Mouse (Mus musculus): Measurements from ENCODE around the gene Rassf5. TPM values are rescaled to one million over a fixed set of nuclear protein-coding genes. Genes with fewer than 3 reads are reported as not detected.

Rassf5 gene
- polyA plus RNA-seq (2015; fragmentation: Nextera tagmentation; extraction: Ambion mirVana): 7.5 and 8.3 TPM in 2 replicates

DNA sequence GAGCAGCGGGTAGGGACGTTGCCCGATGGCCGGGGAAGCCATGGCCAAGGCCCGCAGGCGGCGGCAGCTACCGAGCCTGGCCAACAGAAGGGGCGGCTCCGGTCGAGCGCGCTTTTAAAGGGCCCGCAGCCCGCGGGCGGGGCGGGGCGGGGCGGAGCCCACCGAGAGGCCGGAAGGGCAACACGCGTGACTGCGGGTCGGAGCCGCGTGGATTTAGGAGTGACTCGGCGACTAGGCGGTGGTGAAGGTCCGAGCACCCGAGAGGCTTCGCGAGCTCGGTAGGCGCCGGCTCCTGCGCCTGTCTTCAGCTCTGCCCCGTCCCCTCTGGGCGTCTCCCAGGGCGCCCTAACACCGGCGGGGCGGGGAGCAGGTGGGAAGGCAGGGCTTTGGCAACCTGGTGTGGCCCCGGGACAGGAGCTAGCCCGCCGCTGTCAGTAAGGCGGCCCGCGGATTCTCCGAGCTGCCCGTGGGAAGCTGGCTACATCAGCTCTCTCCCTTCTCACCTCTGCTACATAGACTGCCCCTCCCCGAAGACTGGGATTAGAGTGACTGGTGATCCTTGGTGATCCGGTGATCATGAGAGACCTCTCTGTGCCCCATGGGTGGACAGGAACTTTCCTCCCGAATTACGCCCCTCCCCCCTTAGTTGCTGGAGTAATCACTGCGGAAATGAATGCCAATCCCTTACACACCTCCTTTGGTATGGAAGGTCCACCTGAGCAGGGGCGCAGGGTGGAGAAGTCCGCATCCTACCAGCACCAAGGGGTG, at the start of gene Rassf5:
TSS of gene Rassf5 (minus strand) at position 170 of the 768 bp plus-strand sequence.
- Histone ChIP-seq H3K27me3 (replicated peaks; ENCODE audit: insufficient read depth, low read length) (0 out of 2 replicates have a peak, but pooled peaks cover 9% of the 10 kb centered on the region), H3K27ac (ENCODE audit: low read length) (0 out of 2 replicates have a peak within 1 kb of the TSS, but pooled peaks have one; percentile 26), H3K36me3 (ENCODE audit: insufficient read depth, low read length) (no peaks in the 10 kb centered on the region), H3K4me3 (ENCODE audit: low read depth, low read length) (peak within 1 kb of the TSS; percentile 65), H3K4me2 (replicated peaks; ENCODE audit: low read depth, low read length) (peak within 1 kb of the TSS; percentile 98), H3K9ac (replicated peaks; ENCODE audit: low read depth) (peak within 1 kb of the TSS; percentile 59), H3K4me1 (ENCODE audit: insufficient read depth, low read depth, low read length) (peaks cover 3% of the 10 kb centered on the region; the same call in 1 of the 2 replicates), H3K9me3 (ENCODE audit: low read length) (no peaks in the 10 kb centered on the region)
- peak; percentile 85 for ATAC-seq
- WGBS: 1% methylated on average over 59 of the region's 60 CpGs
- TF ChIP-seq EP300 (IDR thresholded peaks at IDR 0.05) (no peak), CTCF (IDR thresholded peaks at IDR 0.05) (peak; percentile 23; the same call in 1 of the 2 replicates)
- peak; percentile 71 for DNase-seq (ENCODE audit: low spot score)

DNA sequence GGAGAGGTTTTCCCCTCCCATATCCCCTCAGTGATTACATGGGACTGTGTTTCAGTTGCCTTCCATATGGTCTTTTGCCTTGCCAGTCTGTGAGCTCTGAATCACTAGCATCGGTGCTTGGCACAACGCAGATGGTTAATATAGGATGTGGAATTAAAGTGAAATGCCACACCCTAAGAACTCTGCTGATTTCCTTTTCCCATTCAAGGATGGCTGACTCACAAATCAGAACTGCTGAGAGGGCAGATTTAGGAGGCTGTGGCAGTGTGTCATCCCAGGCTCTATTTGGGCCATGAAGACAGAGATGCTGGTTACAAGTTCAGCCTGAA, 48.8 kb upstream of the Rassf5 start:
- Histone ChIP-seq H3K36me3 (ENCODE audit: insufficient read depth, low read length) (peaks cover 16% of the 10 kb centered on the region), H3K27me3 (replicated peaks; ENCODE audit: insufficient read depth, low read length) (no peaks in the 10 kb centered on the region), H3K9me3 (ENCODE audit: low read length) (no peaks in the 10 kb centered on the region), H3K4me1 (ENCODE audit: insufficient read depth, low read depth, low read length) (no peaks in the 10 kb centered on the region), H3K4me2 (replicated peaks; ENCODE audit: low read depth, low read length) (no peak overlapping the region), H3K9ac (replicated peaks; ENCODE audit: low read depth) (no peak overlapping the region), H3K27ac (ENCODE audit: low read length) (no peak overlapping the region), H3K4me3 (ENCODE audit: low read depth, low read length) (no peak overlapping the region)
- no peak for TF ChIP-seq CTCF (IDR thresholded peaks at IDR 0.05)
- 83% methylated on average over 2 of the region's 2 CpGs for WGBS
- ATAC-seq (peak; percentile 11; the same call in 1 of the 2 replicates), DNase-seq (ENCODE audit: low spot score) (no peak)

DNA sequence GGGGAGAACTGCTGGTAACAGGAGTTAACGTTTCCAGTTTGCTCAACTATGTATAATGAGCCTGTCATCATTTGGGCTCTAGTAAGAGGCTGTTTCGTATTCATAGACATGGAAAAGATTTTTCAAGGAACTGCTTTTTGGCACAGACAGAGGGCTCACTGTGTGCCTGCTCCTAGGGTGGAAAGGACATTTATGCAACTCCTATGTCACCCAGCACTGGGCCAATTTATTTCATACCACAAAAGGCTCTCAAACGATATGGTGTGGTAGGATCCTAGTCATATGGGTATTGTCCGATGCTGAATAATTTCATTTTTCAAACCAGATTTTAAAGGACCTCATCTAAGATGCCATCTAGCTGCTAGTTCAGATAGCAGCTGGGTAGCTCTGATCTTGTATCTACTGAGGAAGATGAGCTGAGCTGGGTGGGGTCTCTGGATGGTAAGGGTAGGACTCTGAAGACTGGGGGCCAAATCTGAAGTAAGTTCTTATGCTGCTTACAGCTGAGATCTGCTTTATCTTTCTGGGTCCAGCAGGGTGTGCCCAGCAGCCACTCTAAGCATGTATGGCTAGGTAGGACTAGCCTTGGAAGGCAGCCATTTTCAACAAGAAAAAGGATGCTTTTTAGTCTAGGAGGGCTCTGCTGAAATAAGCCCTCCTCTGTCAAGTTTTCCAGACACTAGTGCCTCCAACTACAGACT, 48.3 kb upstream of the Rassf5 start:
- H3K9ac ChIP-seq (replicated peaks; ENCODE audit: low read depth): no peak overlapping the region
- H3K4me1 ChIP-seq (ENCODE audit: insufficient read depth, low read depth, low read length): no peaks in the 10 kb centered on the region
- H3K9me3 ChIP-seq (ENCODE audit: low read length): no peaks in the 10 kb centered on the region
- H3K36me3 ChIP-seq (ENCODE audit: insufficient read depth, low read length): peaks cover 21% of the 10 kb centered on the region
- H3K27me3 ChIP-seq (replicated peaks; ENCODE audit: insufficient read depth, low read length): no peaks in the 10 kb centered on the region
- DNase-seq (ENCODE audit: low spot score) (no peak), ATAC-seq (peak; percentile 53)
- TF ChIP-seq CTCF (IDR thresholded peaks at IDR 0.05): no peak
- 0 out of 2 replicates have a peak, but pooled peaks have one; percentile 19 for TF ChIP-seq EP300 (IDR thresholded peaks at IDR 0.05)
- H3K27ac ChIP-seq (ENCODE audit: low read length): no peak overlapping the region
- H3K4me3 ChIP-seq (ENCODE audit: low read depth, low read length): no peak overlapping the region
- WGBS: 70% methylated on average over 4 of the region's 4 CpGs
- H3K4me2 ChIP-seq (replicated peaks; ENCODE audit: low read depth, low read length): no peak overlapping the region

GRCm38 (mm10) chr1:131290648-131291047, 45.6 kb upstream of the Rassf5 start:
- 39% methylated on average over 2 of the region's 2 CpGs for WGBS
- ATAC-seq: peak; percentile 30; the same call in 1 of the 2 replicates
- DNase-seq (ENCODE audit: low spot score): peak; percentile 78
- H3K4me3 ChIP-seq (ENCODE audit: low read depth, low read length): no peak overlapping the region
- H3K4me1 ChIP-seq (ENCODE audit: insufficient read depth, low read depth, low read length): no peaks in the 10 kb centered on the region
- H3K27ac ChIP-seq (ENCODE audit: low read length): no peak overlapping the region
- TF ChIP-seq EP300 (IDR thresholded peaks at IDR 0.05): no peak
- peak; percentile 84 for TF ChIP-seq CTCF (IDR thresholded peaks at IDR 0.05)
- H3K27me3 ChIP-seq (replicated peaks; ENCODE audit: insufficient read depth, low read length): no peaks in the 10 kb centered on the region
- H3K9ac ChIP-seq (replicated peaks; ENCODE audit: low read depth): no peak overlapping the region
- H3K4me2 ChIP-seq (replicated peaks; ENCODE audit: low read depth, low read length): no peak overlapping the region
- peaks cover 22% of the 10 kb centered on the region for H3K36me3 ChIP-seq (ENCODE audit: insufficient read depth, low read length)
- no peaks in the 10 kb centered on the region for H3K9me3 ChIP-seq (ENCODE audit: low read length)

DNA sequence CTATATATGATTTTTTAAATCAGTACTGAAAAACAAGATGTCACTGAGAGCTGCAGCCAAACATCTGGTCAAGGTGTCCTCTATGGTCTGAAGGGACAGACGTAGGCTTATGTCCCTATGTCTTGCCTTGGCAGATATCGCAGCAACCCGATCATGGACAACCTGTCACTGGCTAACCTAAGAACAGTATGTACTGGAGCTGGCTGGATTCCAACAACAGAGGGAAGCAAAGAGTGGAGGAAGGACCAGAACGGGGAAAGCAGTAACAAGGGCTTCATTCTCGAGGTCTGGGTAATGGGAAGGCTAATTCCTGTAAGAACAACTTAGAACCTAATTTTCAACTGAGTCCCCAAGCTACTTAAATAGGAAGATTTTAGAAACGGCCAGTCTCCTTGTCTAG, 43.9 kb upstream of the Rassf5 start:
- H3K27ac ChIP-seq (ENCODE audit: low read length): no peak overlapping the region
- H3K27me3 ChIP-seq (replicated peaks; ENCODE audit: insufficient read depth, low read length): no peaks in the 10 kb centered on the region
- WGBS: 74% methylated on average over 6 of the region's 6 CpGs
- peaks cover 16% of the 10 kb centered on the region; the same call in 1 of the 2 replicates for H3K36me3 ChIP-seq (ENCODE audit: insufficient read depth, low read length)
- ATAC-seq (no peak), DNase-seq (ENCODE audit: low spot score) (no peak)
- H3K9ac ChIP-seq (replicated peaks; ENCODE audit: low read depth): no peak overlapping the region
- no peaks in the 10 kb centered on the region for H3K9me3 ChIP-seq (ENCODE audit: low read length)
- H3K4me3 ChIP-seq (ENCODE audit: low read depth, low read length): no peak overlapping the region
- H3K4me1 ChIP-seq (ENCODE audit: insufficient read depth, low read depth, low read length): no peaks in the 10 kb centered on the region
- TF ChIP-seq EP300 (IDR thresholded peaks at IDR 0.05): no peak
- TF ChIP-seq CTCF (IDR thresholded peaks at IDR 0.05): no peak
- H3K4me2 ChIP-seq (replicated peaks; ENCODE audit: low read depth, low read length): no peak overlapping the region

DNA sequence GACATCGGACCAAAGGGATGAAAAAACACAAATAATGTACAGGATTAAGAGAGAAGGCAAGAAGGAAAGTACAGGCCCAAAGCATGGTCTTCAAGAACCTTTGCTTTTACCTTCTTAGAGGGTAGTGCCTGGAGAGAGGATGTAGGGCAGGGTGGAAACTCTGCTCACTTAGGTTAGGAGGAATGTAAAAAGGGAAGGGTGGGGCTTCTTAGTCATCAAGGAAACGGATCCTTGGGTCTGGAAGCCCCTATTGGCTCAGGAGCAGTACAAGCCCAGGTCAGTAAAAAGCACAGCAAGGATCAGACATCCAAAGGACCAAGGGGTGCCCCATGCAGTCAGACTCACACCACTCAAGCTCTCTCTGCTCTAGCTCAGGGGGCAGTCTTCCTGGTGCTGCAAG, 42.2 kb upstream of the Rassf5 start:
- DNase-seq (ENCODE audit: low spot score) (no peak), ATAC-seq (peak; percentile 27; the same call in 1 of the 2 replicates)
- H3K4me3 ChIP-seq (ENCODE audit: low read depth, low read length): no peak overlapping the region
- H3K27me3 ChIP-seq (replicated peaks; ENCODE audit: insufficient read depth, low read length): no peaks in the 10 kb centered on the region
- H3K4me1 ChIP-seq (ENCODE audit: insufficient read depth, low read depth, low read length): no peaks in the 10 kb centered on the region
- no peak overlapping the region; the same call in 1 of the 2 replicates for H3K27ac ChIP-seq (ENCODE audit: low read length)
- no peaks in the 10 kb centered on the region for H3K9me3 ChIP-seq (ENCODE audit: low read length)
- 41% methylated on average over 2 of the region's 2 CpGs for whole genome bisulfite sequencing
- no peak overlapping the region for H3K9ac ChIP-seq (replicated peaks; ENCODE audit: low read depth)
- no peak overlapping the region for H3K4me2 ChIP-seq (replicated peaks; ENCODE audit: low read depth, low read length)
- TF ChIP-seq CTCF (IDR thresholded peaks at IDR 0.05): no peak
- TF ChIP-seq EP300 (IDR thresholded peaks at IDR 0.05): no peak
- H3K36me3 ChIP-seq (ENCODE audit: insufficient read depth, low read length): peaks cover 14% of the 10 kb centered on the region; the same call in 1 of the 2 replicates

All from lung, postnatal 0 days (tissue).